Mouse (Mus musculus): ENCODE results near the gene Itgb6.

Gene Itgb6

GRCm38 (mm10) chr2:60712483-60712882 is 10.0 kb downstream of the Itgb6 start:
- DNase-seq (ENCODE audit: low spot score) = no peak

GRCm38 (mm10) chr2:60711098-60711880 is 11.2 kb downstream of the Itgb6 start:
- no peak for DNase-seq (ENCODE audit: low spot score)

GRCm38 (mm10) chr2:60710317-60710716 is 12.1 kb downstream of the Itgb6 start:
- DNase-seq (ENCODE audit: low spot score) = no peak

- DNase-seq (ENCODE audit: low spot score) = no peak
These were observed 13.8 kb downstream of the Itgb6 start for GRCm38 (mm10) chr2:60708671-60709070.

GRCm38 (mm10) chr2:60706866-60707265 is 15.6 kb downstream of the Itgb6 start:
- no peak for DNase-seq (ENCODE audit: low spot score)

GRCm38 (mm10) chr2:60705426-60705825 is 17.0 kb downstream of the Itgb6 start:
- no peak for DNase-seq (ENCODE audit: low spot score)

GRCm38 (mm10) chr2:60703315-60703714 is 19.1 kb downstream of the Itgb6 start:
- DNase-seq (ENCODE audit: low spot score) = no peak

- no peak for DNase-seq (ENCODE audit: low spot score)
These were observed 21.5 kb downstream of the Itgb6 start for GRCm38 (mm10) chr2:60700956-60701355.

- DNase-seq (ENCODE audit: low spot score) = no peak
These were observed 22.4 kb downstream of the Itgb6 start for GRCm38 (mm10) chr2:60700013-60700412.

GRCm38 (mm10) chr2:60699591-60699990 is 22.9 kb downstream of the Itgb6 start:
- no peak for DNase-seq (ENCODE audit: low spot score)

- DNase-seq (ENCODE audit: low spot score) = no peak
These were observed 24.3 kb downstream of the Itgb6 start for GRCm38 (mm10) chr2:60698155-60698554.

- no peak for DNase-seq (ENCODE audit: low spot score)
These were observed 24.9 kb downstream of the Itgb6 start for GRCm38 (mm10) chr2:60697530-60697929.

- DNase-seq (ENCODE audit: low spot score) = no peak
These were observed 25.9 kb downstream of the Itgb6 start for GRCm38 (mm10) chr2:60696559-60696958.

- no peak for DNase-seq (ENCODE audit: low spot score)
These were observed 26.7 kb downstream of the Itgb6 start for GRCm38 (mm10) chr2:60695706-60696105.

GRCm38 (mm10) chr2:60694563-60694962 is 27.9 kb downstream of the Itgb6 start:
- DNase-seq (ENCODE audit: low spot score) = no peak

GRCm38 (mm10) chr2:60692239-60692638 is 30.2 kb downstream of the Itgb6 start:
- DNase-seq (ENCODE audit: low spot score) = no peak

- no peak for DNase-seq (ENCODE audit: low spot score)
These were observed 32.2 kb downstream of the Itgb6 start for GRCm38 (mm10) chr2:60690212-60690611.

GRCm38 (mm10) chr2:60688944-60689615 is 33.4 kb downstream of the Itgb6 start:
- DNase-seq (ENCODE audit: low spot score) = no peak

- DNase-seq (ENCODE audit: low spot score) = no peak
These were observed 34.3 kb downstream of the Itgb6 start for GRCm38 (mm10) chr2:60688150-60688549.

- DNase-seq (ENCODE audit: low spot score) = no peak
These were observed 36.5 kb downstream of the Itgb6 start for GRCm38 (mm10) chr2:60685973-60686372.

- no peak for DNase-seq (ENCODE audit: low spot score)
These were observed 38.3 kb downstream of the Itgb6 start for GRCm38 (mm10) chr2:60684168-60684567.

GRCm38 (mm10) chr2:60682554-60682953 is 39.9 kb downstream of the Itgb6 start:
- no peak for DNase-seq (ENCODE audit: low spot score)

GRCm38 (mm10) chr2:60674413-60674812 is 48.0 kb downstream of the Itgb6 start:
- DNase-seq (ENCODE audit: low spot score) = no peak
